Mouse (Mus musculus) thymus, adult 2 months (tissue): ENCODE measurements at regions not wholly inside any gene's neighbourhood (a gene's known extent, or its start where the extent isn't known, plus 50 kb on each side); places are given as distances from the start of the nearest gene placed in this dataset.

Source experiments
- CTCF ChIP-seq: fragments of 200-500 bp; IDR thresholded peaks from 2 replicates; pipeline ENCODE4 v1.5.1; 2012; ENCODE audit warnings: mild to moderate bottlenecking, control low read depth, low read length, moderate library complexity, borderline replicate concordance; ENCODE audit not compliant: control insufficient read depth, poor library complexity, insufficient read depth; ENCODE audit errors: extremely low read depth
- POLR2A ChIP-seq: fragments of 200-500 bp; IDR thresholded peaks from 2 replicates; pipeline ENCODE4 v1.6.1; 2012; ENCODE audit warnings: mild to moderate bottlenecking, low read length, control low read depth, moderate library complexity; ENCODE audit not compliant: control insufficient read depth, poor library complexity, insufficient read depth; ENCODE audit errors: extremely low read depth

DNA sequence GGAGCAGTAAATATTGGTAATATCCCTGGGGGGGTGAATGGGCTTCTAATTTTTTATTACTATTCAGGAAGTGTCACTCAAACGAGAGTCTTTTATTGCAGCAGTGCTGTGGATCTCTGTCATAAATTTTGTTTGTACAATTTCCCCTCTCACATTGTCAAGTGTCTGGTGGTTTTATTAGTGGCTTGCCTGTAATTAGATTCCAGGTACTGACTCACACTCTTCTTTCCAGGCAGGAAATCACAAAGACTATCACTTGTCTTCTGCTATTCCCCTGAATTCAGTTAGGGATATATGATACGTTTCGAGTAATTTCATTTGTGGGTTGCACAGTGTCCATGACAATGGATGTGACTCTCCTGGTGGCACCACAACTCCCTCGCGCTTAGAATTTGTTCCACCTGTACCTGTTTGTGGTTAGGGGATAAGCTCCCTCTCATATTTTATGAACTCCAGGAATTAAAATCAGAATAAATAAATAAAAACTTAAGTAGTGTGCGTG lies 517.4 kb downstream of the Adgrl2 start:
- TF ChIP-seq CTCF (no peak), POLR2A (no peak)
